Mouse (Mus musculus) neural tube, embryonic 15.5 days (tissue): ENCODE data around the gene Lcn3. TPM values are rescaled to one million over a fixed set of nuclear protein-coding genes. Genes with fewer than 3 reads are reported as not detected.
"Not testable (repeated sequence)": the region's sequence is repeated elsewhere in the genome, so short reads cannot be mapped to it uniquely, and the experiment has no call there.

Experiments
- ATAC-seq: fragments of 200-750 bp; cut with Nextera tagmentation; 2 replicates; pipeline ENCODE4 v1.8.0; 2017; ENCODE audit warnings: mild to moderate bottlenecking, moderate TSS enrichment, moderate library complexity; ENCODE audit not compliant: low FRiP score
- H3K27ac ChIP-seq: fragments of 300-500 bp; sonication (generic); replicated peaks from 2 replicates; pipeline ENCODE4 v1.5.1; 2015; ENCODE audit warnings: mild to moderate bottlenecking, inconsistent platforms
- H3K27me3 ChIP-seq: fragments of 300-500 bp; sonication (generic); replicated peaks from 2 replicates; pipeline ENCODE4 v1.6.1; 2015; ENCODE audit warnings: inconsistent platforms
- H3K36me3 ChIP-seq: fragments of 300-500 bp; sonication (generic); 2 replicates; pipeline ENCODE4 v1.6.1; 2015; ENCODE audit warnings: inconsistent platforms
- H3K4me1 ChIP-seq: fragments of 300-500 bp; sonication (generic); 2 replicates; pipeline ENCODE4 v1.6.1; 2015; ENCODE audit warnings: inconsistent platforms
- H3K4me2 ChIP-seq: fragments of 300-500 bp; sonication (generic); 2 replicates; pipeline ENCODE4 v1.6.1; 2015; ENCODE audit warnings: inconsistent platforms, mild to moderate bottlenecking, moderate library complexity
- H3K4me3 ChIP-seq: fragments of 300-500 bp; sonication (generic); replicated peaks from 2 replicates; pipeline ENCODE4 v1.5.1; 2015; ENCODE audit warnings: mild to moderate bottlenecking, inconsistent platforms
- H3K9ac ChIP-seq: fragments of 300-500 bp; sonication (generic); replicated peaks from 2 replicates; pipeline ENCODE4 v1.6.1; 2015; ENCODE audit warnings: mild to moderate bottlenecking, inconsistent platforms
- H3K9me3 ChIP-seq: fragments of 300-500 bp; sonication (generic); replicated peaks from 2 replicates; pipeline ENCODE4 v1.6.1; 2016; ENCODE audit warnings: inconsistent platforms
- WGBS: fragments of 180-500 bp; shearing (Covaris S2); methylation state at CpG from one replicate; pipeline ENCODE4 v1.1.7; 2015; ENCODE audit warnings: mixed read lengths; 5-methylcytosine and 5-hydroxymethylcytosine counted together
- polyA plus RNA-seq: library from polyadenylated mRNA; unstranded; fragments of >200 nt; fragmentation: Nextera tagmentation; extraction: Ambion mirVana; gene quantifications from 2 replicates; pipeline ENCODE4 v1.2.1, GENCODE M21; 2015

The Lcn3 gene
- polyA plus RNA-seq, 1 experiment from 2014 or later, result not detected

GRCm38 (mm10) chr2:25779076-25779475, 13.7 kb downstream of the Lcn3 start:
- Histone ChIP-seq H3K4me1 (no peaks in the 10 kb centered on the region), H3K4me3 (no peak overlapping the region), H3K9me3 (no peaks in the 10 kb centered on the region), H3K9ac (no peak overlapping the region), H3K27me3 (no peaks in the 10 kb centered on the region), H3K27ac (no peak overlapping the region), H3K4me2 (no peak overlapping the region), H3K36me3 (no peaks in the 10 kb centered on the region)
- 93% methylated on average over 9 of the region's 9 CpGs for WGBS
- ATAC-seq, result no peak

- Histone ChIP-seq H3K27ac (no peak overlapping the region), H3K4me2 (no peak overlapping the region), H3K36me3 (no peaks in the 10 kb centered on the region), H3K27me3 (no peaks in the 10 kb centered on the region), H3K4me3 (no peak overlapping the region), H3K4me1 (no peaks in the 10 kb centered on the region), H3K9me3 (no peaks in the 10 kb centered on the region), H3K9ac (no peak overlapping the region)
- no peak for ATAC-seq
- WGBS, result 66% methylated on average over 4 of the region's 4 CpGs
These were observed 15.6 kb downstream of the Lcn3 start for GRCm38 (mm10) chr2:25780921-25781320.

GRCm38 (mm10) chr2:25781957-25782356, 16.6 kb downstream of the Lcn3 start, which contains the start of gene Gm13539:
Gene Gm13539 (plus strand): TSS chr2:25782257.
- Histone ChIP-seq H3K9me3 (no peaks in the 10 kb centered on the region), H3K36me3 (no peaks in the 10 kb centered on the region), H3K4me2 (no peak within 1 kb of the TSS), H3K4me1 (no peaks in the 10 kb centered on the region), H3K27ac (no peak within 1 kb of the TSS), H3K9ac (no peak within 1 kb of the TSS), H3K27me3 (no peaks in the 10 kb centered on the region), H3K4me3 (no peak within 1 kb of the TSS)
- ATAC-seq, result no peak
- 89% methylated on average over 3 of the region's 3 CpGs for WGBS

- Histone ChIP-seq H3K4me2 (no peak overlapping the region), H3K36me3 (no peaks in the 10 kb centered on the region), H3K9ac (no peak overlapping the region), H3K27ac (no peak overlapping the region), H3K27me3 (no peaks in the 10 kb centered on the region), H3K4me1 (no peaks in the 10 kb centered on the region), H3K4me3 (no peak overlapping the region), H3K9me3 (no peaks in the 10 kb centered on the region)
- WGBS, result 65% methylated on average over 5 of the region's 5 CpGs
- no peak for ATAC-seq
These were observed 20.4 kb downstream of the Lcn3 start for GRCm38 (mm10) chr2:25785573-25786322.

- Histone ChIP-seq H3K27me3 (no peaks in the 10 kb centered on the region), H3K4me2 (no peak overlapping the region), H3K27ac (no peak overlapping the region), H3K36me3 (no peaks in the 10 kb centered on the region), H3K9ac (no peak overlapping the region), H3K9me3 (no peaks in the 10 kb centered on the region), H3K4me3 (no peak overlapping the region), H3K4me1 (no peaks in the 10 kb centered on the region)
- WGBS, result 93% methylated on average over 3 of the region's 3 CpGs
- ATAC-seq, result no peak
These were observed 23.7 kb downstream of the Lcn3 start for GRCm38 (mm10) chr2:25789092-25789491.

- no peaks in the 10 kb centered on the region for H3K9me3 ChIP-seq
- H3K27me3 ChIP-seq, result no peaks in the 10 kb centered on the region
- H3K36me3 ChIP-seq, result no peaks in the 10 kb centered on the region
- no peak overlapping the region for H3K4me2 ChIP-seq
- no peak overlapping the region for H3K4me3 ChIP-seq
- H3K4me1 ChIP-seq, result peaks cover 5% of the 10 kb centered on the region; the same call in 1 of the 2 replicates
- H3K9ac ChIP-seq, result no peak overlapping the region
- WGBS, result 55% methylated on average over 2 of the region's 2 CpGs
- ATAC-seq, result no peak
- no peak overlapping the region for H3K27ac ChIP-seq
These were observed 32.3 kb downstream of the Lcn3 start for GRCm38 (mm10) chr2:25797635-25798034.

GRCm38 (mm10) chr2:25798065-25798464, 32.7 kb downstream of the Lcn3 start:
- H3K4me2 ChIP-seq, result no peak overlapping the region
- H3K4me1 ChIP-seq, result peaks cover 5% of the 10 kb centered on the region; the same call in 1 of the 2 replicates
- WGBS, result 32% methylated on average over 5 of the region's 5 CpGs
- no peaks in the 10 kb centered on the region for H3K36me3 ChIP-seq
- ATAC-seq, result no peak
- no peaks in the 10 kb centered on the region for H3K27me3 ChIP-seq
- no peak overlapping the region for H3K4me3 ChIP-seq
- H3K9me3 ChIP-seq, result no peaks in the 10 kb centered on the region
- H3K27ac ChIP-seq, result no peak overlapping the region
- no peak overlapping the region for H3K9ac ChIP-seq

- WGBS, result 74% methylated on average over 2 of the region's 2 CpGs
- Histone ChIP-seq H3K4me2 (no peak overlapping the region), H3K9me3 (no peaks in the 10 kb centered on the region), H3K27me3 (no peaks in the 10 kb centered on the region), H3K27ac (no peak overlapping the region), H3K4me3 (no peak overlapping the region), H3K36me3 (no peaks in the 10 kb centered on the region), H3K4me1 (no peaks in the 10 kb centered on the region), H3K9ac (no peak overlapping the region)
- ATAC-seq, result no peak
These were observed 46.3 kb downstream of the Lcn3 start for GRCm38 (mm10) chr2:25811711-25812110.

- no peaks in the 10 kb centered on the region for H3K4me1 ChIP-seq
- H3K4me3 ChIP-seq, result no peak overlapping the region
- H3K4me2 ChIP-seq, result no peak overlapping the region
- no peak overlapping the region for H3K9ac ChIP-seq
- H3K36me3 ChIP-seq, result no peaks in the 10 kb centered on the region
- H3K9me3 ChIP-seq, result no peaks in the 10 kb centered on the region
- no peak overlapping the region for H3K27ac ChIP-seq
- no peaks in the 10 kb centered on the region for H3K27me3 ChIP-seq
- ATAC-seq, result no peak
- whole genome bisulfite sequencing, result 81% methylated on average over 5 of the region's 5 CpGs
These were observed 48.0 kb downstream of the Lcn3 start for GRCm38 (mm10) chr2:25813364-25813763.

GRCm38 (mm10) chr2:25815748-25816147, 50.4 kb downstream of the Lcn3 start, which contains the start of gene Glt6d1:
Gene Glt6d1 (minus strand): TSS chr2:25815848.
- not testable (repeated sequence) for ATAC-seq, H3K9me3 ChIP-seq, H3K27me3 ChIP-seq, H3K4me1 ChIP-seq, H3K27ac ChIP-seq, H3K9ac ChIP-seq, H3K4me3 ChIP-seq, H3K4me2 ChIP-seq, H3K36me3 ChIP-seq
- WGBS, result 80% methylated on average over 1 of the region's 1 CpGs
